ENCODE assay signal across 8 mouse cellular contexts in genomic region chr1:37429366-37430296, GRCm38 (mm10). TPM values are rescaled to one million over a fixed set of nuclear protein-coding genes. Genes with fewer than 3 reads are reported as not detected.
DNase-seq lines count a peak whose midpoint lies in the region; ATAC-seq and TF ChIP-seq lines count a peak whose summit lies in the region.

TSS of gene Coa5 (minus strand) at chr1:37430103.
TSS of gene Unc50 (plus strand) at chr1:37430139.

- TF ChIP-seq CTCF in kidney, postnatal 0 days (IDR thresholded peaks at IDR 0.05; ENCODE audit: low read depth), result peak; percentile 18; the same call in 1 of the 2 replicates

- peaks cover 49% of the 10 kb centered on the region for H3K36me3 ChIP-seq in heart, embryonic 12.5 days
- H3K36me3 ChIP-seq in kidney, postnatal 0 days (ENCODE audit: insufficient read depth, low read length), result peaks cover 15% of the 10 kb centered on the region
- H3K36me3 ChIP-seq in liver, embryonic 11.5 days (ENCODE audit: control insufficient read depth, insufficient read depth, low read length), result peaks cover 22% of the 10 kb centered on the region
- peaks cover 26% of the 10 kb centered on the region for H3K36me3 ChIP-seq in stomach, embryonic 14.5 days (ENCODE audit: control insufficient read depth, insufficient read depth, low read length)

- H3K4me2 ChIP-seq in heart, embryonic 12.5 days, result peak within 1 kb of the TSS; percentile 85
- peak within 1 kb of the TSS; percentile 77 for H3K4me2 ChIP-seq in kidney, postnatal 0 days (ENCODE audit: low read length)
- peak within 1 kb of the TSS; percentile 71 for H3K4me2 ChIP-seq in liver, embryonic 11.5 days
- peak within 1 kb of the TSS; percentile 61 for H3K4me2 ChIP-seq in stomach, embryonic 14.5 days (replicated peaks; ENCODE audit: low read depth, low read length)

- peak within 1 kb of the TSS; percentile 91 for H3K9ac ChIP-seq in heart, embryonic 12.5 days
- peak within 1 kb of the TSS; percentile 90 for H3K9ac ChIP-seq in kidney, postnatal 0 days (ENCODE audit: low read depth, low read length)
- peak within 1 kb of the TSS; percentile 90 for H3K9ac ChIP-seq in liver, embryonic 11.5 days (ENCODE audit: low read depth, low read length)
- peak within 1 kb of the TSS; percentile 89 for H3K9ac ChIP-seq in stomach, embryonic 14.5 days (replicated peaks; ENCODE audit: low read depth, low read length)

- H3K9me3 ChIP-seq in heart, embryonic 12.5 days (replicated peaks), result no peaks in the 10 kb centered on the region
- no peaks in the 10 kb centered on the region for H3K9me3 ChIP-seq in kidney, postnatal 0 days (replicated peaks; ENCODE audit: low read length)
- H3K9me3 ChIP-seq in liver, embryonic 11.5 days (ENCODE audit: control insufficient read depth, low read length), result no peaks in the 10 kb centered on the region
- H3K9me3 ChIP-seq in stomach, embryonic 14.5 days (ENCODE audit: control insufficient read depth, low read depth, low read length), result no peaks in the 10 kb centered on the region

- H3K27ac ChIP-seq in heart, embryonic 12.5 days (ENCODE audit: poor library complexity, severe bottlenecking), result peak within 1 kb of the TSS; percentile 71
- peak within 1 kb of the TSS; percentile 85 for H3K27ac ChIP-seq in kidney, postnatal 0 days
- peak within 1 kb of the TSS; percentile 79 for H3K27ac ChIP-seq in liver, embryonic 11.5 days (ENCODE audit: low read depth, low read length)
- H3K27ac ChIP-seq in stomach, embryonic 14.5 days (ENCODE audit: low read length), result peak within 1 kb of the TSS; percentile 70

- peak within 1 kb of the TSS; percentile 96 for H3K4me3 ChIP-seq in heart, embryonic 12.5 days
- peak within 1 kb of the TSS; percentile 91 for H3K4me3 ChIP-seq in kidney, postnatal 0 days (replicated peaks; ENCODE audit: low read depth, low read length)
- peak within 1 kb of the TSS; percentile 90 for H3K4me3 ChIP-seq in liver, embryonic 11.5 days (ENCODE audit: low read depth, low read length)
- H3K4me3 ChIP-seq in stomach, embryonic 14.5 days (ENCODE audit: low read depth, low read length), result peak within 1 kb of the TSS; percentile 93

- DNase-seq in CD4-positive helper T cell, adult 2 months (ENCODE audit: low read depth, low spot score), result peak; percentile 97
- DNase-seq in brain, embryonic 18.5 days (ENCODE audit: low read depth, low spot score), result peak; percentile 90
- DNase-seq in kidney, postnatal 0 days (ENCODE audit: low spot score), result peak; percentile 98
- DNase-seq in liver, embryonic 11.5 days (ENCODE audit: low spot score), result peak; percentile 88
- peak; percentile 95 for DNase-seq in naive thymus-derived CD4-positive, alpha-beta T cell, adult 2 months (ENCODE audit: low read depth)

- 2% methylated on average over 57 of the region's 57 CpGs for WGBS in heart, embryonic 12.5 days
- WGBS in kidney, postnatal 0 days, result 2% methylated on average over 57 of the region's 57 CpGs
- WGBS in liver, embryonic 11.5 days, result 2% methylated on average over 57 of the region's 57 CpGs
- 2% methylated on average over 56 of the region's 57 CpGs for WGBS in stomach, embryonic 14.5 days

- H3K4me1 ChIP-seq in heart, embryonic 12.5 days (replicated peaks), result peaks cover 21% of the 10 kb centered on the region
- H3K4me1 ChIP-seq in kidney, postnatal 0 days (replicated peaks; ENCODE audit: insufficient read depth, low read length), result peaks cover 14% of the 10 kb centered on the region
- H3K4me1 ChIP-seq in liver, embryonic 11.5 days (replicated peaks; ENCODE audit: control insufficient read depth, insufficient read depth, low read length), result peaks cover 7% of the 10 kb centered on the region
- H3K4me1 ChIP-seq in stomach, embryonic 14.5 days (ENCODE audit: control insufficient read depth, insufficient read depth, low read length), result peaks cover 14% of the 10 kb centered on the region

- ATAC-seq in erythroid progenitor cell, adult 5-6 weeks (replicated peaks; ENCODE audit: low FRiP score, poor library complexity, severe bottlenecking), result peak; percentile 94
- peak; percentile 98 for ATAC-seq in heart, embryonic 12.5 days (ENCODE audit: insufficient number of reproducible peaks, low FRiP score)
- ATAC-seq in kidney, postnatal 0 days (replicated peaks; ENCODE audit: low FRiP score, low read depth), result peak; percentile 95
- peak; percentile 97 for ATAC-seq in liver, embryonic 11.5 days (replicated peaks; ENCODE audit: low FRiP score)
- peak; percentile 98 for ATAC-seq in stomach, embryonic 14.5 days (ENCODE audit: insufficient number of reproducible peaks, insufficient read depth, low FRiP score, low read depth)

- H3K27me3 ChIP-seq in heart, embryonic 12.5 days (replicated peaks), result no peaks in the 10 kb centered on the region
- H3K27me3 ChIP-seq in kidney, postnatal 0 days (ENCODE audit: insufficient read depth, low read length), result no peaks in the 10 kb centered on the region
- no peaks in the 10 kb centered on the region for H3K27me3 ChIP-seq in liver, embryonic 11.5 days (replicated peaks; ENCODE audit: control insufficient read depth, insufficient read depth, low read length)
- H3K27me3 ChIP-seq in stomach, embryonic 14.5 days (ENCODE audit: control insufficient read depth, insufficient read depth, low read length), result no peaks in the 10 kb centered on the region

RNA-seq across cellular contexts. Expression of gene Coa5, which starts in this region (rescaled TPM):
- 25.6 and 26.0 TPM in 2 replicates for total RNA-seq in erythroid progenitor cell, adult 5-6 weeks (2015; ENCODE audit: low replicate concordance)
- 11.6 and 17.6 TPM in 2 replicates for total RNA-seq in erythroid progenitor cell, adult 5-6 weeks (2017; ENCODE audit: low replicate concordance)
- polyA plus RNA-seq in heart, embryonic 12.5 days (2016; fragmentation: Nextera tagmentation; extraction: Ambion mirVana), result 74.4 and 75.4 TPM in 2 replicates
- polyA plus RNA-seq in kidney, postnatal 0 days (2015; fragmentation: Nextera tagmentation; extraction: Ambion mirVana), result 39.2 and 42.5 TPM in 2 replicates
- 71.8 and 80.9 TPM in 2 replicates for polyA plus RNA-seq in liver, embryonic 11.5 days (2014; fragmentation: Nextera tagmentation; extraction: Ambion mirVana)
- 45.7 and 48.3 TPM in 2 replicates for polyA plus RNA-seq in stomach, embryonic 14.5 days (2014; fragmentation: Nextera tagmentation; extraction: Ambion mirVana)

RNA-seq across cellular contexts. Expression of gene Unc50, which starts in this region (rescaled TPM):
- 27.7 and 39.6 TPM in 2 replicates for total RNA-seq in erythroid progenitor cell, adult 5-6 weeks (2015; ENCODE audit: low replicate concordance)
- total RNA-seq in erythroid progenitor cell, adult 5-6 weeks (2017; ENCODE audit: low replicate concordance), result 7.6 and 16.2 TPM in 2 replicates
- polyA plus RNA-seq in heart, embryonic 12.5 days (2016; fragmentation: Nextera tagmentation; extraction: Ambion mirVana), result 80.3 and 81.9 TPM in 2 replicates
- 168 and 175 TPM in 2 replicates for polyA plus RNA-seq in kidney, postnatal 0 days (2015; fragmentation: Nextera tagmentation; extraction: Ambion mirVana)
- polyA plus RNA-seq in liver, embryonic 11.5 days (2014; fragmentation: Nextera tagmentation; extraction: Ambion mirVana), result 111 and 113 TPM in 2 replicates
- polyA plus RNA-seq in stomach, embryonic 14.5 days (2014; fragmentation: Nextera tagmentation; extraction: Ambion mirVana), result 139 and 151 TPM in 2 replicates

Comparison
In these comparisons a context has a peak if more than half of its experiments do, and no peak if none do; other contexts are left out.
1. Peak in every context shown above with its lines: DNase-seq, ATAC-seq, H3K4me3 ChIP-seq and H3K27ac ChIP-seq.